Mouse (Mus musculus): Measurements from ENCODE around the gene Tmbim1. TPM values are rescaled to one million over a fixed set of nuclear protein-coding genes. Genes with fewer than 3 reads are reported as not detected.
A peak's percentile ranks its signal among the peaks of the same experiment; 100 is the strongest.
"Not testable (repeated sequence)": the region's sequence is repeated elsewhere in the genome, so short reads cannot be mapped to it uniquely, and the experiment has no call there.

The Tmbim1 gene
- polyA plus RNA-seq, 1 experiment from 2014 or later = 50.1 TPM

GRCm38 (mm10) chr1:74332930-74333329, 27.5 kb upstream of the Tmbim1 start:
- Histone ChIP-seq H3K9ac (replicated peaks; ENCODE audit: low read depth, low read length) (peak overlapping the region; percentile 38), H3K4me1 (ENCODE audit: control insufficient read depth, insufficient read depth, low read length) (peaks cover 15% of the 10 kb centered on the region), H3K27ac (ENCODE audit: low read length) (peak overlapping the region; percentile 81; the same call in 1 of the 2 replicates), H3K27me3 (ENCODE audit: control insufficient read depth, insufficient read depth, low read length) (no peaks in the 10 kb centered on the region), H3K4me3 (ENCODE audit: low read depth, low read length) (peak overlapping the region; percentile 45), H3K36me3 (ENCODE audit: control insufficient read depth, insufficient read depth, low read length) (no peaks in the 10 kb centered on the region), H3K4me2 (replicated peaks; ENCODE audit: low read depth, low read length) (peak overlapping the region; percentile 76), H3K9me3 (ENCODE audit: control insufficient read depth, low read depth, low read length) (no peaks in the 10 kb centered on the region)
- WGBS = 4% methylated on average over 9 of the region's 9 CpGs
- no peak for ATAC-seq (ENCODE audit: insufficient number of reproducible peaks, insufficient read depth, low FRiP score, low read depth)

DNA sequence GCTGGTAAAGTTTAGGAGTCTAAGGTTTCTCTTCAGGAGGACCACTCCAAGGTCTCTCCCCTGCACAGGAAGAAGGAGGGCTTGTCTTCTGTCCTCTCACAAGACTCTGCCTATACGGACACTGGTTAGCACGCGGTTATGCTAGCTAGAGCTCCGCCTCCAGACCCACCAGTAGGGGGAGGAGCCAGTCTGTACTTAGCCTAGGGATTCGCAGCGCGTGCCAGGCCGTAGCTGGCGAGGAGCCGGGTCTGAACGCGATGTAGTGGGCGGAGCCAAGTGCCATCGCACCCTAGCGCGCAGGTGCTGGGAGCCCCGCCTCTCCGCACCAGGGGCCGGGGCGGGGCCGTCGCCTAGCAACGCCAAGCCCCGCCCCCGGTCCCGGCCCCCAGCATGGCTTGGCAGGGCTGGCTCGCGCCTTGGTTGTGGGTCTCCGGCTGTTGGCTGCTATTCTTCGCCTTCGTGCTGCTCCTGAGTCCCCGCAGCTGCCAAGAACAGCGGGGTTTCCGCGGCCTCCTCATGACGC, 26.9 kb upstream of the Tmbim1 start:
- H3K27ac ChIP-seq (ENCODE audit: low read length) = peak overlapping the region; percentile 81; the same call in 1 of the 2 replicates
- H3K4me2 ChIP-seq (replicated peaks; ENCODE audit: low read depth, low read length) = peak overlapping the region; percentile 76
- no peaks in the 10 kb centered on the region for H3K36me3 ChIP-seq (ENCODE audit: control insufficient read depth, insufficient read depth, low read length)
- WGBS = 1% methylated on average over 33 of the region's 36 CpGs
- H3K27me3 ChIP-seq (ENCODE audit: control insufficient read depth, insufficient read depth, low read length) = no peaks in the 10 kb centered on the region
- peak overlapping the region; percentile 45 for H3K4me3 ChIP-seq (ENCODE audit: low read depth, low read length)
- peak; percentile 98 for ATAC-seq (ENCODE audit: insufficient number of reproducible peaks, insufficient read depth, low FRiP score, low read depth)
- peaks cover 15% of the 10 kb centered on the region for H3K4me1 ChIP-seq (ENCODE audit: control insufficient read depth, insufficient read depth, low read length)
- peak overlapping the region; percentile 38 for H3K9ac ChIP-seq (replicated peaks; ENCODE audit: low read depth, low read length)
- H3K9me3 ChIP-seq (ENCODE audit: control insufficient read depth, low read depth, low read length) = no peaks in the 10 kb centered on the region

GRCm38 (mm10) chr1:74331046-74331681, 25.7 kb upstream of the Tmbim1 start:
- WGBS = 72% methylated on average over 4 of the region's 4 CpGs
- Histone ChIP-seq H3K9ac (replicated peaks; ENCODE audit: low read depth, low read length) (no peak overlapping the region), H3K4me3 (ENCODE audit: low read depth, low read length) (no peak overlapping the region), H3K4me2 (replicated peaks; ENCODE audit: low read depth, low read length) (no peak overlapping the region), H3K27ac (ENCODE audit: low read length) (peak overlapping the region; percentile 61; the same call in 1 of the 2 replicates), H3K27me3 (ENCODE audit: control insufficient read depth, insufficient read depth, low read length) (no peaks in the 10 kb centered on the region), H3K4me1 (ENCODE audit: control insufficient read depth, insufficient read depth, low read length) (peaks cover 15% of the 10 kb centered on the region), H3K9me3 (ENCODE audit: control insufficient read depth, low read depth, low read length) (no peaks in the 10 kb centered on the region), H3K36me3 (ENCODE audit: control insufficient read depth, insufficient read depth, low read length) (no peaks in the 10 kb centered on the region)
- no peak for ATAC-seq (ENCODE audit: insufficient number of reproducible peaks, insufficient read depth, low FRiP score, low read depth)

DNA sequence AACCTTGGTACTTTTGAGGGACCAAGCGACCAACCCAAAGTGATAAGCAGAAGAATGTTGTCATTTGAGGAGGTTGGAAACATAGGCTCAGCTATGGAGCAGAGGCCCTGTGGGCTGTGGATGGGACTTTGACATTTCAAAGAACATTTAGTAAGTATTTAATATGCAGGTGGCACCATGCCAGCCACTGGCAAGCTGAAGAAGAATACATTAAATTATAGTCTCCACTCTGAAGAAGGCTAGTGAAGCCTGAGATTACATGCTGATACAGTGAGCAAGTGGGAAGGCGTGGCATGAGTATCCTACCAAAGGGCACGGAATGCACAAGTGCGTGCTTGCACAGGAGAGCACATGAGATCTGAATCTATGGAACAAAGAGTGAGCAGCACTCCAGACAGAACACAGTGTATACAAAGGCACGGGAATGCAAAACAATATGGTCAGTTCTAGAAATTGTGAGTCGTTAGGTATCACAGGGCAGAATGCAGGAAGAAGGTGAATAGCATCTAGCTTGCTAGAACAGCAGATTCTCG, 24.5 kb upstream of the Tmbim1 start:
- H3K27ac ChIP-seq (ENCODE audit: low read length) = peak overlapping the region; percentile 1; the same call in 1 of the 2 replicates
- no peak overlapping the region for H3K4me2 ChIP-seq (replicated peaks; ENCODE audit: low read depth, low read length)
- WGBS = 66% methylated on average over 7 of the region's 7 CpGs
- H3K9me3 ChIP-seq (ENCODE audit: control insufficient read depth, low read depth, low read length) = no peaks in the 10 kb centered on the region
- H3K27me3 ChIP-seq (ENCODE audit: control insufficient read depth, insufficient read depth, low read length) = no peaks in the 10 kb centered on the region
- no peaks in the 10 kb centered on the region for H3K36me3 ChIP-seq (ENCODE audit: control insufficient read depth, insufficient read depth, low read length)
- peaks cover 15% of the 10 kb centered on the region for H3K4me1 ChIP-seq (ENCODE audit: control insufficient read depth, insufficient read depth, low read length)
- no peak overlapping the region for H3K9ac ChIP-seq (replicated peaks; ENCODE audit: low read depth, low read length)
- no peak overlapping the region for H3K4me3 ChIP-seq (ENCODE audit: low read depth, low read length)
- no peak for ATAC-seq (ENCODE audit: insufficient number of reproducible peaks, insufficient read depth, low FRiP score, low read depth)

DNA sequence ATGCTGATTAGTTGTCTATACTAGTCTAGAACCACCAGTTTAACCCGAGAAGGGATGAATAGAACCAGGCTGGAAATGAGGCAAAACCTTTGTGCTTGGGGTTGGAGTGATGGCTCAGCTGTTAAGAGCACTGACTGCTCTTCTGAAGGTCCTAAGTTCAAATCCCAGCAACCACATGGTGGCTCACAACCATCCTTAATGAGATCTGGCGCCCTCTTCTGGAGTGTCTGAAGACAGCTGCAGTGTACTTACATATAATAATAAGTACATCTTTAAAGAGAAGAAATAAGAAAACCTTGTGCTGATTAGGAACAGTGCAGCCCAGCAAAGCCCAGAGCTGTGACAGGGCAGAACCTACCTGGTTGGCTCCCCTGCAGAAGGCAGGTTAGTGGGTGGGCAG, 21.5 kb upstream of the Tmbim1 start:
- not testable (repeated sequence) for ATAC-seq (ENCODE audit: insufficient number of reproducible peaks, insufficient read depth, low FRiP score, low read depth); H3K9ac ChIP-seq (replicated peaks; ENCODE audit: low read depth, low read length)
- WGBS = 78% methylated on average over 2 of the region's 2 CpGs

DNA sequence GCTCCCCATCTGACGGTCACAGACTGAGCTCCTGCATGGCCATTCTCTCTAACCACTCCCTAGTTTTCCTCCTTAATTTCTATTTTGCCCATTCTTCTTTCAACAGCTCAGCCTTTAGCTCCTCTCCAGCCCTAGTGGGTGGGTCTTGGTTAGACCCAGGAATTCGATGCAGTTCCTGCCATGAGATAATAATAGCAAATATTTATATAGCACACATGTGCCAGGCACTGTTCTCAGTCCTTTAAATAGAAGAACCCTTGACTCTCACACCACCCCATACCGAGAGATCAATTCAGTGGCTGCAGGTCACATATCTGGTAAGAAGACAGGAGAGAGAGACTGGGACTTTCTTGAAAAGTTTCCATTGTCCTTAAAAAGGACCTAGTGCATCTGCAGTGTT, 16.0 kb upstream of the Tmbim1 start:
- no peak overlapping the region for H3K4me2 ChIP-seq (replicated peaks; ENCODE audit: low read depth, low read length)
- no peak overlapping the region for H3K9ac ChIP-seq (replicated peaks; ENCODE audit: low read depth, low read length)
- H3K27me3 ChIP-seq (ENCODE audit: control insufficient read depth, insufficient read depth, low read length) = no peaks in the 10 kb centered on the region
- H3K27ac ChIP-seq (ENCODE audit: low read length) = no peak overlapping the region
- no peaks in the 10 kb centered on the region for H3K9me3 ChIP-seq (ENCODE audit: control insufficient read depth, low read depth, low read length)
- no peak for ATAC-seq (ENCODE audit: insufficient number of reproducible peaks, insufficient read depth, low FRiP score, low read depth)
- H3K4me3 ChIP-seq (ENCODE audit: low read depth, low read length) = no peak overlapping the region
- no peaks in the 10 kb centered on the region for H3K4me1 ChIP-seq (ENCODE audit: control insufficient read depth, insufficient read depth, low read length)
- 54% methylated on average over 3 of the region's 3 CpGs for WGBS
- H3K36me3 ChIP-seq (ENCODE audit: control insufficient read depth, insufficient read depth, low read length) = no peaks in the 10 kb centered on the region

More for the DNA sequence above, 21.5 kb upstream of the Tmbim1 start:
- not testable (repeated sequence) for H3K27me3 ChIP-seq (ENCODE audit: control insufficient read depth, insufficient read depth, low read length); H3K4me1 ChIP-seq (ENCODE audit: control insufficient read depth, insufficient read depth, low read length); H3K27ac ChIP-seq (ENCODE audit: low read length); H3K9me3 ChIP-seq (ENCODE audit: control insufficient read depth, low read depth, low read length); H3K4me2 ChIP-seq (replicated peaks; ENCODE audit: low read depth, low read length); H3K36me3 ChIP-seq (ENCODE audit: control insufficient read depth, insufficient read depth, low read length); H3K4me3 ChIP-seq (ENCODE audit: low read depth, low read length)

DNA sequence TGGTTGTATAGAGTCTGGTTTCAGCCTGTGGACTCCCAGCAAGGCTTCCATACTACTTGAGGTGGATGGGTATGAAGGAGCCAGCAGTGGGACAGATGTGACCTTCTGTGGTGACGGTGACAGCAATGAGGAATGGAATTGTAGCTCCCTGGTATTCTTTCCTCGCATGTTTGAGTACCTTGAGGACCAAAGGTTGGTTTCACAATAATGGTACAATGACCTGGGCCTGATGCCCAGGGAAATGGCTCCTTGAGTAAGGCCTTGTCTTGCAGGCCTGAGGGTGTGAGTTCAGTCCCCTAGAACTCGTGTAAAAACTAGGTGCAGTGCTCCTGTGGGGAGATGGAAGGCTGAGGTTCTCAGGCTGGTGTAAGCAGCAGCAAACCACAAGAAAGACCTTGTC, 13.3 kb upstream of the Tmbim1 start:
- Histone ChIP-seq H3K9me3 (ENCODE audit: control insufficient read depth, low read depth, low read length) (no peaks in the 10 kb centered on the region), H3K27ac (ENCODE audit: low read length) (no peak overlapping the region), H3K27me3 (ENCODE audit: control insufficient read depth, insufficient read depth, low read length) (no peaks in the 10 kb centered on the region), H3K4me2 (replicated peaks; ENCODE audit: low read depth, low read length) (no peak overlapping the region), H3K9ac (replicated peaks; ENCODE audit: low read depth, low read length) (no peak overlapping the region), H3K4me1 (ENCODE audit: control insufficient read depth, insufficient read depth, low read length) (no peaks in the 10 kb centered on the region), H3K36me3 (ENCODE audit: control insufficient read depth, insufficient read depth, low read length) (no peaks in the 10 kb centered on the region), H3K4me3 (ENCODE audit: low read depth, low read length) (no peak overlapping the region)
- 86% methylated on average over 3 of the region's 3 CpGs for WGBS
- ATAC-seq (ENCODE audit: insufficient number of reproducible peaks, insufficient read depth, low FRiP score, low read depth) = no peak

DNA sequence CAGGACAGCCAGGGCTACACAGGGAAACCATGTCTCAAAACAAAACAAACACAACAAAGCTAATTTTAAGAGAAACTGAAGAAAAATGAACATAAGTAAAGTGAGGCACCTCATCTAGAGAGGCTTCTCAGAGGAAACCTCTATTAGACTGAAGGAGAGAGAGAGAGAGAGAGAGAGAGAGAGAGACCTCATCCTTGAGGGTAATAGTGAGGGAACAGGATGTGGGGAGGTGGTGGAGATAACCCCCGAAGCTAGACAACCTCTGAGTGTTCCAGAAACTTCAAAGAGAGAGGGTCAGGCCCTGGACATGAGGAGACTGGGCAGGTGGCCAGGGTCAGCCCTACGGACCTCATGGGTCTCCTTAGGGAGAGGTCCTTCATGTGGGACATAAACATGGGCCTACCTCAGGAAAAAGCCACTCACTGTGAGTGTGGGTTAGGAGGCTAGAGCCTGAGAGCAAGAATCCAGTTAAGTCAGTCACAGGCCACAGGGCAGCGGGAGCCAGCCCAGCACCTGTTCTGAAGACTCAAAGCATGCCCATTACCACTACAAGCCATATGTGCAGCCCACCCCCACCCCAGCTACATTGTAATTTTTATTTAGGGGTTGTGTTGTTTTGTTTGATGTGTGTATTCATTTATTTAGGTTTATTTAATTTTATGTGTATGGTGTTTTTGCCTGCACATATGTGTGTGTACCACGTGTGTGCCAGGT, 10.8 kb upstream of the Tmbim1 start:
- Histone ChIP-seq H3K9me3 (ENCODE audit: control insufficient read depth, low read depth, low read length) (no peaks in the 10 kb centered on the region), H3K4me1 (ENCODE audit: control insufficient read depth, insufficient read depth, low read length) (no peaks in the 10 kb centered on the region), H3K4me2 (replicated peaks; ENCODE audit: low read depth, low read length) (no peak overlapping the region), H3K9ac (replicated peaks; ENCODE audit: low read depth, low read length) (no peak overlapping the region), H3K27ac (ENCODE audit: low read length) (no peak overlapping the region), H3K4me3 (ENCODE audit: low read depth, low read length) (no peak overlapping the region), H3K27me3 (ENCODE audit: control insufficient read depth, insufficient read depth, low read length) (no peaks in the 10 kb centered on the region), H3K36me3 (ENCODE audit: control insufficient read depth, insufficient read depth, low read length) (no peaks in the 10 kb centered on the region)
- ATAC-seq (ENCODE audit: insufficient number of reproducible peaks, insufficient read depth, low FRiP score, low read depth) = no peak
- WGBS = 78% methylated on average over 4 of the region's 4 CpGs
